Mouse (Mus musculus) megakaryocyte, embryonic 14.5 days (primary cell): Measurements from ENCODE around the gene Shisa5.

Source experiments
- FLI1 ChIP-seq: IDR thresholded peaks from 2 replicates; pipeline ENCODE4 v1.6.1; 2012; ENCODE audit warnings: low read length, inconsistent platforms, mixed read lengths
- GATA1 ChIP-seq: IDR thresholded peaks from 3 replicates; pipeline ENCODE4 v1.6.1; 2012; ENCODE audit warnings: mixed read lengths, low read length, inconsistent platforms, borderline replicate concordance

DNA sequence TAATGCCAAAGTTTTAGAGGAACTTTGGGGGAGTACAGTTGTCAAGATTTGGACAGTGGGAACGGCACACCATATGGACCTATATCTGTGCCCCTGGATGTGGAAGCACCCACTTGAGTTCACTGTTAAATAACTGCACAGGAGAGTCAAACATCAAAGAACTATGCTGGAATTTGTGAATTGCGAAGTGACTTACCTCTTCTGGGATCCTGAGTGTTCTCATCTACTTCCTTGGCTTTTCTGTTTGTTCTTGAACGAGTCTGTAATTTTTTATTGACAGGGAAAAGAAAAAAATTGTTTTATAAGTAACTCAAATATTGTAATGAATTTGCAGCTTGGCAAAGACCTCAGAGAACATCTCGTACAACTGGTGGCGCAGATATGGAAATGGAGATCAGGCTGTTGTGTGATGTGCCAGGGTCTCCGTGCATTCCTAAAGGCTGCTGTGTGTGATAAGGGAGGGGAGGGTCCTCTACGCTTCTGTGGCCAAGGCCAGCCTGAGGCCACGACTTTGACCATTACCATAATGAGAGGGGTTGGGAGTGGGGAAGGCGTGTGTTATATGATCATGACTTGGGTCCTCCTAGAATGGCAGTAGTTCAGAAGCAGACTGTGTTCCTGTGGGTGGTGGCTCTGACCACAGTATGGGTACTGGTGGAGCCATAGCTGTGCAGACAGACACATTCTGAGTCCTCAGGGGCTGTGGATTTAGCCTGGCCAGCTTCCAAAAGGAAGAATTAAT lies 45.6 kb upstream of the Shisa5 start:
- TF ChIP-seq GATA1: no peak
- no peak for TF ChIP-seq FLI1
